ENCODE assay signal across 7 mouse cellular contexts in genomic region chr3:122274241-122275024, GRCm38 (mm10). TPM values are rescaled to one million over a fixed set of nuclear protein-coding genes. Genes with fewer than 3 reads are reported as not detected.
A peak's percentile ranks its signal among the peaks of the same experiment; 100 is the strongest.
DNase-seq lines count a peak whose midpoint lies in the region; ATAC-seq lines count a peak whose summit lies in the region.

Gene Dnttip2 (plus strand): TSS chr3:122274388.

- no peaks in the 10 kb centered on the region for H3K9me3 ChIP-seq in midbrain, embryonic 11.5 days (ENCODE audit: control insufficient read depth, low read length)

- peak; percentile 86 for ATAC-seq in inflammation-experienced regulatory T-cells, adult 6 months
- peak; percentile 96 for ATAC-seq in midbrain, embryonic 11.5 days (ENCODE audit: low FRiP score)

- H3K4me1 ChIP-seq in midbrain, embryonic 11.5 days (ENCODE audit: control insufficient read depth, insufficient read depth, low read length): peaks cover 7% of the 10 kb centered on the region

- H3K36me3 ChIP-seq in midbrain, embryonic 11.5 days (ENCODE audit: control insufficient read depth, insufficient read depth, low read length): peaks cover 6% of the 10 kb centered on the region

- DNase-seq in adrenal gland, adult (ENCODE audit: inconsistent age in 2 of 2, low spot score in 1 of 2): peak; percentile 95 to 97
- DNase-seq in embryo, embryonic 10 days (ENCODE audit: low spot score): peak; percentile 97
- peak; percentile 89 for DNase-seq in gastrocnemius, postnatal 10 days
- DNase-seq in left cerebral cortex, postnatal 36 days (ENCODE audit: low spot score in 2 of 2): peak; percentile 91 to 92
- peak; percentile 99 for DNase-seq in midbrain, embryonic 11.5 days (ENCODE audit: low spot score, missing footprints)
- peak; percentile 95 for DNase-seq in skeletal muscle tissue, adult 2 months (ENCODE audit: low read depth, low spot score)

- intact Hi-C loops in left cerebral cortex, postnatal 36 days (cut with DNase I): no loop called here

- no peaks in the 10 kb centered on the region for H3K27me3 ChIP-seq in midbrain, embryonic 11.5 days (ENCODE audit: control insufficient read depth, insufficient read depth, low read length)

- H3K27ac ChIP-seq in midbrain, embryonic 11.5 days (ENCODE audit: low read depth, low read length): peak within 1 kb of the TSS; percentile 36; the same call in 1 of the 2 replicates

- H3K4me2 ChIP-seq in midbrain, embryonic 11.5 days: peak within 1 kb of the TSS; percentile 84

- peak within 1 kb of the TSS; percentile 87 for H3K9ac ChIP-seq in midbrain, embryonic 11.5 days (ENCODE audit: low read length)

- WGBS in midbrain, embryonic 11.5 days: under 1% methylated on average over 57 of the region's 57 CpGs

- H3K4me3 ChIP-seq in midbrain, embryonic 11.5 days (ENCODE audit: low read depth, low read length): peak within 1 kb of the TSS; percentile 91

RNA-seq across cellular contexts. Expression of gene Dnttip2, which starts in this region (rescaled TPM):
- total RNA-seq in gastrocnemius, postnatal 10 days (2021): 10 to 100 TPM; 22.0 to 23.4 TPM
- polyA plus RNA-seq in inflammation-experienced regulatory T-cells, adult 6 months (2017; shearing (Covaris generic)): 100 to 1,000 TPM; 101 to 118 (median 101) TPM
- total RNA-seq in left cerebral cortex, postnatal 36 days (2021): 10 to 100 TPM; 22.9 to 28.7 TPM
- polyA plus RNA-seq in midbrain, embryonic 11.5 days (2014; fragmentation: Nextera tagmentation; extraction: Ambion mirVana): 96.8 and 104 TPM in 2 replicates

Comparison
In these comparisons a context has a peak if more than half of its experiments do, and no peak if none do; other contexts are left out.
1. Peak in every context shown above with its lines: DNase-seq, ATAC-seq, H3K4me3 ChIP-seq and H3K27ac ChIP-seq.